Mouse (Mus musculus) liver, postnatal 0 days (tissue): Measurements from ENCODE around the gene Ablim1. TPM values are rescaled to one million over a fixed set of nuclear protein-coding genes. Genes with fewer than 3 reads are reported as not detected.

Source experiments
- ATAC-seq: fragments of 200-750 bp; cut with Nextera tagmentation; 2 replicates; pipeline ENCODE4 v1.8.0; 2017; ENCODE audit warnings: mild to moderate bottlenecking, moderate library complexity
- DNase-seq: peaks from one replicate; pipeline ENCODE4 v3.0.0-alpha.2; 2016
- H3K27ac ChIP-seq: fragments of 300-500 bp; sonication (generic); 2 replicates; pipeline ENCODE4 v1.5.1; 2014; ENCODE audit warnings: antibody characterized with exemption, moderate library complexity, mild to moderate bottlenecking, low read depth
- H3K27me3 ChIP-seq: fragments of 300-500 bp; sonication (generic); 2 replicates; pipeline ENCODE4 v1.6.1; 2014; ENCODE audit warnings: low read length, control low read depth, mixed read lengths; ENCODE audit not compliant: insufficient read depth
- H3K36me3 ChIP-seq: fragments of 300-500 bp; sonication (generic); replicated peaks from 2 replicates; pipeline ENCODE4 v1.6.1; 2014; ENCODE audit warnings: mild to moderate bottlenecking, control low read depth, low read length, moderate library complexity, mixed read lengths; ENCODE audit not compliant: insufficient read depth
- H3K4me1 ChIP-seq: fragments of 300-500 bp; sonication (generic); 2 replicates; pipeline ENCODE4 v1.6.1; 2014; ENCODE audit warnings: antibody characterized with exemption, mild to moderate bottlenecking, control low read depth; ENCODE audit not compliant: insufficient read depth
- H3K4me2 ChIP-seq: fragments of 300-500 bp; sonication (generic); 2 replicates; pipeline ENCODE4 v1.6.1; 2014; ENCODE audit warnings: low read depth, mild to moderate bottlenecking, low read length, moderate library complexity, mixed read lengths
- H3K4me3 ChIP-seq: fragments of 300-500 bp; sonication (generic); 2 replicates; pipeline ENCODE4 v1.5.1; 2014; ENCODE audit warnings: low read depth, low read length
- H3K9ac ChIP-seq: fragments of 300-500 bp; sonication (generic); replicated peaks from 2 replicates; pipeline ENCODE4 v1.6.1; 2014; ENCODE audit warnings: mild to moderate bottlenecking, moderate library complexity
- H3K9me3 ChIP-seq: fragments of 300-500 bp; sonication (generic); 2 replicates; pipeline ENCODE4 v1.6.1; 2016; ENCODE audit warnings: mild to moderate bottlenecking, control low read depth, low read length, mixed read lengths
- CTCF ChIP-seq: sonication (generic); IDR thresholded peaks from 2 replicates; pipeline ENCODE4 v1.5.1; 2016; ENCODE audit warnings: antibody characterized with exemption, low read depth
- EP300 ChIP-seq: IDR thresholded peaks from 2 replicates; pipeline ENCODE4 v1.6.1; 2016; ENCODE audit warnings: antibody characterized with exemption, low read depth, mild to moderate bottlenecking
- WGBS: fragments of 180-500 bp; shearing (Covaris S2); extraction: QIAGEN DNeasy Blood & Tissue Kit; methylation state at CpG from one replicate; pipeline ENCODE4 v1.1.7; 2014; ENCODE audit not compliant: insufficient replicate concordance; 5-methylcytosine and 5-hydroxymethylcytosine counted together
- polyA plus RNA-seq: library from polyadenylated mRNA; unstranded; fragments of >200 nt; fragmentation: Nextera tagmentation; extraction: Ambion mirVana; gene quantifications from 2 replicates; pipeline ENCODE4 v1.2.1, GENCODE M21; 2015

The Ablim1 gene
- polyA plus RNA-seq, 1 experiment from 2014 or later: 12.0 TPM

DNA sequence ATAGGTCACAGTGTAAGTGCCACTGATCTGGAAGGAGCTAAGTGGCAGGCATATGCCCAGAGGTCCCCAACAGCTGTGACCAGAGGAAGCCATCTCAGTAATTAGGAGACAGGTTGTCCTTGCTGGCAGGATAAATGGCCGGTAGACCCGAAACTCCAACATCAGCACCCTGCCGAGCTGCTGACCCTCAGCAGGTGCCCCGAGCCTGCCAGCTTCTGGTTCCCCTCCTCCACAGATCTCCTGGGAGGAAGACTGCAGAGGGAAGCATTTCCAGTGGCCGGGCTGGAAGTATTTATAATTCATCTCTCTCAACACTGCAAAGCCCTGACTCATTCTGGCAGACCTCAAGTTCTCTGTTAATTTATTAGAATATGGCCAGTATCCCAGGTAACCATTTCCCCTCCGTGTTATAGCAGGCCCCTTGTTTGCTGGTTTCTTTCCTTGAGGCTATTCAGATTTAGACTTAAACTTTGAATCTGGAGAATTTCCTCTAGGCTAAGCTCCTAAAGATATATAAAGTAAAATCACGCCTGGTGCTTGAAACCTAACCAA is 93.0 kb downstream of the Ablim1 start:
- Histone ChIP-seq H3K4me3 (no peak overlapping the region), H3K27ac (no peak overlapping the region), H3K4me2 (no peak overlapping the region), H3K27me3 (no peaks in the 10 kb centered on the region), H3K4me1 (no peaks in the 10 kb centered on the region), H3K9ac (no peak overlapping the region), H3K9me3 (no peaks in the 10 kb centered on the region), H3K36me3 (no peaks in the 10 kb centered on the region)
- 63% methylated on average over 7 of the region's 7 CpGs for WGBS
- DNase-seq: no peak
- ATAC-seq: no peak
- TF ChIP-seq EP300: no peak
- TF ChIP-seq CTCF: no peak

DNA sequence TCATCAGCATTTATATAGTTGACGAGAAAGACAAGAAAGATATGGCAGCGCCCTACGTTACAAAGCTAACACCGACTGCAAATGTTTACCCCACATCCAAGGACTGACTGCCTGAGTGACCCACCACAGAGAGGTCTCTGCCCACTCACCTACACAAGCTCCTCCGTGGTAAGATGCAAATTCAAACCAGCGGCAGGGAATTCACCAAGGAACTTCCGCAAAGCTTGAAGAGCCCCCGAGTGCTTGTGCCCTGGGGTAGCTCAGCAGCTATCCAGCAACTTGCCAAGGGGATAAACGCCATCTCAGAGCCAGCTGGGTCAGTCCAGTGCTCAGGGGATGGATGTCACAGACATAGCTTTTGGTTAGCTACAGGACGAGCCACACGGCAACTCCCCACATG is 95.0 kb downstream of the Ablim1 start:
- DNase-seq (no peak), ATAC-seq (no peak)
- WGBS: 63% methylated on average over 11 of the region's 11 CpGs
- H3K4me1 ChIP-seq: no peaks in the 10 kb centered on the region
- no peaks in the 10 kb centered on the region for H3K27me3 ChIP-seq
- H3K4me2 ChIP-seq: no peak overlapping the region
- TF ChIP-seq CTCF: no peak
- no peak for TF ChIP-seq EP300
- no peak overlapping the region for H3K4me3 ChIP-seq
- no peaks in the 10 kb centered on the region for H3K36me3 ChIP-seq
- no peak overlapping the region for H3K27ac ChIP-seq
- H3K9ac ChIP-seq: no peak overlapping the region
- no peaks in the 10 kb centered on the region for H3K9me3 ChIP-seq

DNA sequence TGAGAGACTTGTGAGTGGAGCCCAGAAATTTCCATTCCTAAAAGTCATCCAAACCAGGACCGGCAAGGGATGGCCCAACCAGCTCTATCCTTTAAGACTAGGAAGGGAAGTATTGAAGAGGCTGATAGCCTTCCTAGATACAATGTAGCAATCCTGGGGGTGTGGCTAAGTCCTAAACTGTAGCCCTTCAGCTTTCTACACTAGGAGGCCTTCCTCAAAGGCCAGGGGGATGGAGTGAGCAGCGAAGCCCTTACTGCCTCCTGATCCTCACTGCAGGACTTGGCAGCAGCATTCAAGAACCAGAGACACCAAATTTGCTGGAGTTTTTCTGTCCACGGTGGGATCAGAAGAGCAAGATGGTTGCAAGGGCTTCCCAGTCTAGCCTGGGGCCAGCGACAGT is 97.6 kb downstream of the Ablim1 start:
- DNase-seq: no peak
- 53% methylated on average over 4 of the region's 4 CpGs for WGBS

DNA sequence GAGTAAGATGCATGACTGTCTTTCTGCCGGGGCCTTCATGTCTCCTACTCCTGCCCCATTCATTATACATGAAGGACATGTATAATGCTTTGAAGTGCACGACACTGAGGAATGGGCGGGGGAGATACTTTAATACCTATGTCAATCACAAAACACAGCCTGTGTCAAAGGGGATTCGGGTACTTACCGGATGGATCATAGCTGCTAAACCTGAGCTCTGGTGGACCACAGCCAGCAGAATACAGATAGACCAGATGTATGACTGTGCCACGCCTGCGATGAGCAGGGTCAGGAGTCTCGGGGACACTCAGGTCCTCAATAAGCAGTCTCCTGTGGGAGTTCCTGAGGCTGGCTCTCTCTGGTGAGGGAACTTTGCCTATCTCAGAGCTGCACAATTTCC is 99.2 kb downstream of the Ablim1 start:
- H3K27ac ChIP-seq: no peak overlapping the region
- no peak overlapping the region for H3K9ac ChIP-seq
- peaks cover 6% of the 10 kb centered on the region for H3K4me1 ChIP-seq
- TF ChIP-seq EP300 (no peak), CTCF (no peak)
- H3K4me3 ChIP-seq: no peak overlapping the region
- H3K27me3 ChIP-seq: no peaks in the 10 kb centered on the region
- WGBS: 86% methylated on average over 8 of the region's 8 CpGs
- ATAC-seq (no peak), DNase-seq (no peak)
- H3K9me3 ChIP-seq: no peaks in the 10 kb centered on the region
- H3K4me2 ChIP-seq: no peak overlapping the region
- H3K36me3 ChIP-seq: no peaks in the 10 kb centered on the region

More for the DNA sequence above, 97.6 kb downstream of the Ablim1 start:
- H3K36me3 ChIP-seq: no peaks in the 10 kb centered on the region
- no peak overlapping the region for H3K9ac ChIP-seq
- peaks cover 4% of the 10 kb centered on the region; the same call in 1 of the 2 replicates for H3K4me1 ChIP-seq
- H3K27me3 ChIP-seq: no peaks in the 10 kb centered on the region
- ATAC-seq: no peak
- H3K4me2 ChIP-seq: no peak overlapping the region
- no peaks in the 10 kb centered on the region for H3K9me3 ChIP-seq
- no peak overlapping the region for H3K4me3 ChIP-seq
- TF ChIP-seq CTCF (no peak), EP300 (no peak)
- H3K27ac ChIP-seq: no peak overlapping the region

DNA sequence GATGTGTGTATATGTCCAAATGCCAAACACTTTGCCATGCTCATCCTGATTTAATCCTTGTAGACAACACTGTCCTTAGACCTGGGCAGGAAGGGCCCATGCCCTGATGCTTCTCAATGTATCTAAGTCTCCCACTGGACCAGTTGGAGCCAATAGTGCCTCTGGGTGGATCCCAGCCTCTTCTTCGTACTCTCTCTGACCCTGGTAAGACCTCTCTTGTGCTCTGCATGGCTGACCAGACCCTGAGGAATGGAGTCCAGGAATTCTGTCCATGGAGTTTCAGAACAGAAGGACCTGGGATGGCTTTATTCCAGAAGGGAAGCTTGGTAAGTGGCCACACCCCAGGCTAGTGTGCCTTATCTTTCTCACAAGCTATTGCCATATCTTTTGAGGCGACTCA is 102.3 kb downstream of the Ablim1 start:
- no peak for ATAC-seq
- no peak overlapping the region for H3K27ac ChIP-seq
- no peak for DNase-seq
- H3K4me2 ChIP-seq: no peak overlapping the region
- TF ChIP-seq CTCF (no peak), EP300 (no peak)
- no peaks in the 10 kb centered on the region for H3K9me3 ChIP-seq
- H3K36me3 ChIP-seq: no peaks in the 10 kb centered on the region
- 44% methylated on average over 2 of the region's 2 CpGs for WGBS
- H3K9ac ChIP-seq: no peak overlapping the region
- H3K27me3 ChIP-seq: no peaks in the 10 kb centered on the region
- H3K4me3 ChIP-seq: no peak overlapping the region
- H3K4me1 ChIP-seq: peaks cover 6% of the 10 kb centered on the region

DNA sequence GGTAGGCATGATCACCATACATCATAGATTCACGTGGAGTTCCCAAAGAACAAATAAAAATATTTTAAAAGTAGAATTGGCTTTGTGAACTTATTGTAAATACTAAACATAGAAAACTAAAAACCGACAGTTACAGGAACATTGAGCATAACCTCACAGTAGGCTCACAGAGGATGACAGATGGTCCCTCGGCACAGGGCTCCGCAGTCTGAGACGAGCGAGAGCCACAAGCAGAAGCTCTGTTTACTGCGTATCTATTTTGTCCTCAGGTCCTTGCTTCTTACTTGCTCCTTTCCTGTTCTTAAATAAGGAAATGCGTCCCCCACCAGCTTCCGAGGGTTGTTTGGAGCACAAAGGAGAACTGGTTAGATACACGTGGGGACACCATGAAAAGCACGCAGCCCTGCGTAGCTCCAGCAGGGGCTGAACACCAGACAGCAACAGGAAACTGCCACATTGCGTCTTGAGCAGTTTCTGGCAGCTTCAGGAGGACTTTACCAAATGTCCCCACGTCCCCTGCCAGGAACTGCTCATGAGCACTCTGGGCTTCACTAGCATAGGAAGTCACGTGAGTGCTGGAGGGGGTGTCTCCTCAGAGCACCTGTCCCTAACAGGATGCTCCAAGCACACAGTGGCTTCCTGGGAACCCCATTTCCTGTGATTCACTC is 103.1 kb downstream of the Ablim1 start:
- peak; percentile 38 for DNase-seq
- TF ChIP-seq CTCF (peak; percentile 17; the same call in 1 of the 2 replicates), EP300 (no peak)
- ATAC-seq: peak; percentile 62
- Histone ChIP-seq H3K9me3 (no peaks in the 10 kb centered on the region), H3K9ac (no peak overlapping the region), H3K4me2 (0 out of 2 replicates have a peak overlapping the region, but pooled peaks have one; percentile 15), H3K27me3 (no peaks in the 10 kb centered on the region), H3K4me3 (no peak overlapping the region), H3K27ac (no peak overlapping the region), H3K36me3 (no peaks in the 10 kb centered on the region), H3K4me1 (peaks cover 6% of the 10 kb centered on the region)
- WGBS: 33% methylated on average over 15 of the region's 15 CpGs
